Mouse (Mus musculus) CD4-positive naive resting alpha-beta T cell, adult 76 days (primary cell): ENCODE measurements around the gene Prrc2b. TPM values are rescaled to one million over a fixed set of nuclear protein-coding genes. Genes with fewer than 3 reads are reported as not detected.

Experiments
- total RNA-seq: library from RNA; stranded (reverse); gene quantifications from one replicate; pipeline ENCODE4 v1.2.4, GENCODE M21; 2023

Gene Prrc2b
- total RNA-seq = 127 TPM

GRCm38 (mm10) chr2:32150924-32151659, at the start of gene Prrc2b:
TSS of gene Prrc2b (plus strand) at chr2:32151082.

GRCm38 (mm10) chr2:32235886-32236759, 85.2 kb downstream of the Prrc2b start, which contains the start of gene Pomt1:
TSS of gene Pomt1 (plus strand) at chr2:32236590.

GRCm38 (mm10) chr2:32259657-32260417, 109.0 kb downstream of the Prrc2b start, which contains the start of gene Uck1:
TSS of gene Uck1 (minus strand) at chr2:32260159.

Other genes with a start within 250 kb of the Prrc2b start
- not detected for gene Aif1l, start 200.9 kb upstream of the Prrc2b start, total RNA-seq
- 110 TPM for gene Nup214, start 176.6 kb upstream of the Prrc2b start, total RNA-seq
- 128 TPM for gene Fam78a, start 66.2 kb upstream of the Prrc2b start, total RNA-seq
- gene Plpp7, start 55.6 kb upstream of the Prrc2b start, total RNA-seq = not detected
- gene Pomt1, start 85.5 kb downstream of the Prrc2b start, total RNA-seq = 15.0 TPM
- 89.0 TPM for gene Uck1, start 109.1 kb downstream of the Prrc2b start, total RNA-seq
- 37.3 TPM for gene Golga2, start 136.3 kb downstream of the Prrc2b start, total RNA-seq
- 60.6 TPM for gene Swi5, start 137.0 kb downstream of the Prrc2b start, total RNA-seq
- gene Ciz1, start 201.2 kb downstream of the Prrc2b start, total RNA-seq = 93.7 TPM
- not detected for gene Dnm1, start 202.3 kb downstream of the Prrc2b start, total RNA-seq
- gene 1110008P14Rik, start 230.9 kb downstream of the Prrc2b start, total RNA-seq = 23.4 TPM
- 2.8 TPM for gene Lcn2, start 237.2 kb downstream of the Prrc2b start, total RNA-seq
- gene Ptges2, start 244.8 kb downstream of the Prrc2b start, total RNA-seq = 6.2 TPM